Mouse (Mus musculus) heart, embryonic 14.5 days (tissue): Measurements from ENCODE around the gene Cfap206. TPM values are rescaled to one million over a fixed set of nuclear protein-coding genes. Genes with fewer than 3 reads are reported as not detected.

ENCODE experiments used
- ATAC-seq: fragments of 200-750 bp; cut with Nextera tagmentation; 2 replicates; pipeline ENCODE4 v1.8.0; 2017; ENCODE audit warnings: low read depth, moderate TSS enrichment; ENCODE audit not compliant: insufficient number of reproducible peaks, insufficient read depth, low FRiP score
- H3K27ac ChIP-seq, 2 experiments: fragments of 200-500 bp in 1 of 2; fragments of 300-500 bp in 1 of 2; sonication (generic) in 1 of 2; replicated peaks in 1 of 2; 2 replicates each; pipeline ENCODE4 v1.5.1; 2012 to 2014; ENCODE audit warnings: low read depth in 2 of 2, low read length in 2 of 2, control low read depth in 1 of 2, mild to moderate bottlenecking in 1 of 2, mixed read lengths in 1 of 2; ENCODE audit not compliant: control insufficient read depth in 1 of 2, insufficient read depth in 1 of 2
- H3K27me3 ChIP-seq: fragments of 300-500 bp; sonication (generic); 2 replicates; pipeline ENCODE4 v1.6.1; 2014; ENCODE audit warnings: mild to moderate bottlenecking, low read length, control low read depth; ENCODE audit not compliant: control insufficient read depth, insufficient read depth
- H3K36me3 ChIP-seq: fragments of 300-500 bp; sonication (generic); 2 replicates; pipeline ENCODE4 v1.6.1; 2014; ENCODE audit warnings: mild to moderate bottlenecking, control low read depth, low read length, mixed read lengths; ENCODE audit not compliant: control insufficient read depth, insufficient read depth
- H3K4me1 ChIP-seq, 2 experiments: fragments of 200-500 bp in 1 of 2; fragments of 300-500 bp in 1 of 2; sonication (generic) in 1 of 2; 2 replicates each; pipeline ENCODE4 v1.6.1; 2012 to 2014; ENCODE audit warnings: low read length in 2 of 2, control low read depth in 1 of 2, mixed read lengths in 1 of 2; ENCODE audit not compliant: control insufficient read depth in 2 of 2, insufficient read depth in 2 of 2
- H3K4me2 ChIP-seq: fragments of 300-500 bp; sonication (generic); 2 replicates; pipeline ENCODE4 v1.6.1; 2014; ENCODE audit warnings: mild to moderate bottlenecking, low read length
- H3K4me3 ChIP-seq, 2 experiments: fragments of 200-500 bp in 1 of 2; fragments of 300-500 bp in 1 of 2; sonication (generic) in 1 of 2; 2 replicates each; pipeline ENCODE4 v1.5.1; 2012 to 2014; ENCODE audit warnings: low read length in 2 of 2, mild to moderate bottlenecking in 2 of 2, control low read depth in 1 of 2, low read depth in 1 of 2, moderate library complexity in 1 of 2; ENCODE audit not compliant: control insufficient read depth in 1 of 2, insufficient read depth in 1 of 2
- H3K9ac ChIP-seq: fragments of 300-500 bp; sonication (generic); 2 replicates; pipeline ENCODE4 v1.6.1; 2014; ENCODE audit warnings: mild to moderate bottlenecking, low read length
- H3K9me3 ChIP-seq: fragments of 300-500 bp; sonication (generic); 2 replicates; pipeline ENCODE4 v1.6.1; 2016; ENCODE audit warnings: low read length, control low read depth; ENCODE audit not compliant: control insufficient read depth
- WGBS: fragments of 180-500 bp; shearing (Covaris S2); extraction: QIAGEN DNeasy Blood & Tissue Kit; methylation state at CpG from one replicate; pipeline ENCODE4 v1.1.7; 2014; 5-methylcytosine and 5-hydroxymethylcytosine counted together
- polyA plus RNA-seq: library from polyadenylated mRNA; unstranded; fragments of >200 nt; fragmentation: Nextera tagmentation; extraction: Ambion mirVana; gene quantifications from 2 replicates; pipeline ENCODE4 v1.2.1, GENCODE M21; 2014

Gene Cfap206
- polyA plus RNA-seq, 1 experiment from 2014 or later: 0.38 TPM

DNA sequence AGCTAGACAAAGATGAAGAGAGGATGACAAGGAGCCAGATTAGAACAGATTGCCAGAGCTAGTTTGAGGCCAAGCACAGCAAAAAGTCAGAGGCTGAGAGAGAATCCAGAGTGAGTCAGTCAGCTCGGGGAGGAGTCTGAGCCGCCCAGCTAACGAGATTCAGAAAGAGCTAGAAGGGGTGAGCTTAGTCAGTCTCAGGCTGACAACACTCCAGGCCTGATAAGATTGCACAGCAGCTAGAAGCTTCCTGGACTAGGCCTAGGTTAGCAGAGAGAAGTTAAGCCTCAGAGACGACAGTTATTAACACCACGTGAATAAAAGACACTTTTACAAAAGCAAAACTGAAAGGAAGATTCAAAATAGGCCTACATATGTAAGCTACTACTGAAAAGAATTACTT is 62.1 kb downstream of the Cfap206 start:
- Histone ChIP-seq H3K27ac (no peak overlapping the region), H3K4me1 (no peaks in the 10 kb centered on the region), H3K9ac (no peak overlapping the region), H3K36me3 (peaks cover 72% of the 10 kb centered on the region), H3K4me2 (no peak overlapping the region), H3K4me3 (no peak overlapping the region), H3K27me3 (no peaks in the 10 kb centered on the region), H3K9me3 (no peaks in the 10 kb centered on the region)
- WGBS: 73% methylated on average over 5 of the region's 5 CpGs
- no peak for ATAC-seq

DNA sequence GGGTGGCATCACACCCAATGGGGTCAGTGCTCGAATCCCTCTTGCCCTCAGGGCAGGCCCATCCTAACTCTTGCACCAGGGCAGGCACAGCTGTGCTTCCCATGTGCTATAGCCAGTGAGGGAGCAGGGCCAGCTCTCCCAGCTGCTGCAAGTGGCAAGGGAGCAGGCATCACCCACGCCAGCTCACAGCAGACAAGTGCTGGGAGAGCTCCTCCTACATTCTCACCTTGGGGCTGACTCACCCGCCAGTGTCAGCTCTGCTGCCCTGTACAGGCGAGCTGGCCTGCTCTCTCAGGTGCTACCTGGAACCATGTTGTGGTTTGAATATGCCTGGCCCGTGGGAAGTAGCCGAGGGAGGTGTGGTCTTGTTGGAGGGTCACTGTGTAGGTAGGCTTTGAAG is 68.1 kb downstream of the Cfap206 start:
- no peak for ATAC-seq
- no peak overlapping the region for H3K4me3 ChIP-seq
- no peak overlapping the region for H3K4me2 ChIP-seq
- 83% methylated on average over 6 of the region's 6 CpGs for WGBS
- no peak overlapping the region for H3K9ac ChIP-seq
- no peaks in the 10 kb centered on the region for H3K4me1 ChIP-seq
- H3K27me3 ChIP-seq: no peaks in the 10 kb centered on the region
- peaks cover 96% of the 10 kb centered on the region for H3K36me3 ChIP-seq
- H3K27ac ChIP-seq: no peak overlapping the region
- no peaks in the 10 kb centered on the region for H3K9me3 ChIP-seq

DNA sequence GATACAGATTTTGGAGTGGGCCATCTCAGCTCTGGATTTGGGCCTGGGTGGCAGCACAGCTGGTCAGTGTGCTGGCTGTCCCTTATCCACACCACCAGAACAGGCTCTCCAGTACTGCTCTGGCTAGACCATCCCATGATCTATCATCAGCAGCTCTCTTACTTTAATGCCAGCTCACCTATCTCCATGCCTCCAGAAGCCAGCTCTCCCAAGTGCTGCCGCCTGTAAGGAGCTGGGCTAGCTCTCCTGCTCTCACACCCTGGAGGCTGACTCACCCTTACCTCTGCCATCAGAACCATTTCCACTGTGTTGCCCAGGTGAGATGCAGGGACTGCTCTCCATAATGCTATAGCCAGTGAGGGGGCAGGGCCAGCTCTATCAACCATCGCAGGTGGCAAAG is 68.5 kb downstream of the Cfap206 start:
- peaks cover 96% of the 10 kb centered on the region for H3K36me3 ChIP-seq

DNA sequence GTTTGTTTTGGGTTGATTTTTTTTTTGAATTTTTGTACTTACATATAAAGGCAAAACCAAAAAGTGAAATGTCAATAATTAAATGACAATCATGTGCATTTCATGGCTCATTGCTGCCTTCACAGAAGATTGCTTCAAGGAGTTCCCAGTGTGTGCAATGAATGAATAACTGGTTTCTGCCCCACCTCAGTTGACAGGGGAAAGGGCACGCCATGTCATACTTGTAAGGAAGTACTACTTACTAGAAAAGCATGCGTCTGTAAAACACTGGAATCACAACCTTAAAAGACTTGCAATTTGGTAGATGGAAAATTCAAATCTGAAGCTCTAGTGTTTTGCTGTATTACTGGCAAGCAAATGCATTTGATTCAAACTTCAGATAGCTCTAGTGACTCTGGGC is 71.0 kb downstream of the Cfap206 start:
- H3K36me3 ChIP-seq: peaks cover 98% of the 10 kb centered on the region
- ATAC-seq: no peak
- no peak overlapping the region for H3K4me3 ChIP-seq
- H3K4me2 ChIP-seq: no peak overlapping the region
- H3K27ac ChIP-seq: no peak overlapping the region
- no peaks in the 10 kb centered on the region for H3K4me1 ChIP-seq
- WGBS: 90% methylated on average over 2 of the region's 2 CpGs
- no peak overlapping the region for H3K9ac ChIP-seq
- H3K9me3 ChIP-seq: no peaks in the 10 kb centered on the region
- H3K27me3 ChIP-seq: no peaks in the 10 kb centered on the region

More for the DNA sequence above, 68.5 kb downstream of the Cfap206 start:
- WGBS: 96% methylated on average over 2 of the region's 2 CpGs
- Histone ChIP-seq H3K4me1 (no peaks in the 10 kb centered on the region), H3K4me3 (no peak overlapping the region), H3K9ac (no peak overlapping the region), H3K9me3 (no peaks in the 10 kb centered on the region), H3K27ac (no peak overlapping the region), H3K4me2 (no peak overlapping the region), H3K27me3 (no peaks in the 10 kb centered on the region)
- no peak for ATAC-seq

DNA sequence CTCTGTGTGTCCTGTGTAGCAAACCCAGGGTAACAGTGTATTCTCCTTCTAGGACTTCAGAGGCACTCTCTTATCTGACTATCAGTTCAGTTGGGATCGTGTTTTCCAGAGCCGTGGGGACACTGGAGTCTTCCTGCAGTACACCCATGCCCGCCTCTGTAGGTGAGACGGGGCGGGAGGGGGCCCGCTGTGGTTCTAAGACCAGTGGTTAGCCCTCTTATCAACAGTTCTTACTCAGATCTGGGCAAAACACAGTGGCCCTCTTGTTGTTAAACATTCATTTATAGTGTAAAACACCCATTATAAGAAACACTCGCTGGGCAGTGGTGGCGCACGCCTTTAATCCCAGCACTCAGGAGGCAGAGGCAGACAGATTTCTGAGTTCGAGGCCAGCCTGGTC is 73.9 kb downstream of the Cfap206 start:
- H3K4me1 ChIP-seq: no peaks in the 10 kb centered on the region
- H3K4me3 ChIP-seq: no peak overlapping the region
- H3K36me3 ChIP-seq: peaks cover 96% of the 10 kb centered on the region
- ATAC-seq: no peak
- no peaks in the 10 kb centered on the region for H3K9me3 ChIP-seq
- H3K27ac ChIP-seq: no peak overlapping the region
- WGBS: 90% methylated on average over 10 of the region's 10 CpGs
- H3K9ac ChIP-seq: no peak overlapping the region
- no peak overlapping the region for H3K4me2 ChIP-seq
- no peaks in the 10 kb centered on the region for H3K27me3 ChIP-seq

DNA sequence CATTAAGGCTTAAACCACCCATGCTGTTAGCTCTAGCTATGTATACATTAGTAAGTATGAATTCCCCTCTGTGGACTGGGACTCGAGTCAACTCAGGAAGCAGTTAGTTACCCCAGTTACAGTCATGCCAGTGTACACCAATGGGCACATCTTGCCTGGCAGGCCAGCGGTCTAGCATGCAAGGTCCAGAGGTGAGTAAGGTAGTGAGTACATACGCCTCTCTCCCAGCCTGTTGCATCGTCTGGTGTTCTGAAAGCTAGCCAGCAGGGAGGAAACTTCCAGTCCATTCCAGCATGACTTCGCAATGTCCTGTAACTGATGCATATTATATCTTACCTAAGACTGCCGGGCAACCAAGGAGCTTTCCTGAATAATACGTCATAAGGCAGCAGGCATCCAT is 76.8 kb downstream of the Cfap206 start:
- no peak overlapping the region for H3K4me3 ChIP-seq
- H3K4me1 ChIP-seq: no peaks in the 10 kb centered on the region
- H3K4me2 ChIP-seq: no peak overlapping the region
- no peak for ATAC-seq
- H3K36me3 ChIP-seq: peaks cover 86% of the 10 kb centered on the region
- H3K27ac ChIP-seq: no peak overlapping the region
- no peaks in the 10 kb centered on the region for H3K27me3 ChIP-seq
- 94% methylated on average over 7 of the region's 7 CpGs for WGBS
- no peaks in the 10 kb centered on the region for H3K9me3 ChIP-seq
- H3K9ac ChIP-seq: no peak overlapping the region

DNA sequence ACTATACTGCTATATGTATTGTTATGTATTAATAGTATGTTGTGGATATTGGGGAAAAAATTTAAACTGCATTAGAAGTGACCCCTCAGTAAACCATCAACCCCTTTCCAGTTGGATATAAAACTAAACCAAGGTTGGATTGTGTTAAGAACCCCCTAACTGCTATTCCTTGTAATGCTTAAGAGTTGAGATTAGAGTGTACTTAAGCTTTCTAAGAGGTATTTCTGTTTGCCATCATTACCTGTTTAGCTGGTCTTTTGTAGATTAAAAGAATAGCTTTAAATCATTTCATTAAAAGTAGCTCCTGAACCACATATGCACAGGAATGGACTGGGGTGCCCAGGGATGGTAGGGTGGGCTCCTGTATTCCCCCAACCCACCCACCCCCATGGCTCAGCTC is 85.2 kb downstream of the Cfap206 start:
- H3K4me3 ChIP-seq: no peak overlapping the region
- H3K27me3 ChIP-seq: no peaks in the 10 kb centered on the region
- no peak overlapping the region for H3K9ac ChIP-seq
- H3K9me3 ChIP-seq: no peaks in the 10 kb centered on the region
- H3K27ac ChIP-seq: no peak overlapping the region
- no peak overlapping the region for H3K4me2 ChIP-seq
- ATAC-seq: no peak
- H3K36me3 ChIP-seq: peaks cover 70% of the 10 kb centered on the region
- no peaks in the 10 kb centered on the region for H3K4me1 ChIP-seq

DNA sequence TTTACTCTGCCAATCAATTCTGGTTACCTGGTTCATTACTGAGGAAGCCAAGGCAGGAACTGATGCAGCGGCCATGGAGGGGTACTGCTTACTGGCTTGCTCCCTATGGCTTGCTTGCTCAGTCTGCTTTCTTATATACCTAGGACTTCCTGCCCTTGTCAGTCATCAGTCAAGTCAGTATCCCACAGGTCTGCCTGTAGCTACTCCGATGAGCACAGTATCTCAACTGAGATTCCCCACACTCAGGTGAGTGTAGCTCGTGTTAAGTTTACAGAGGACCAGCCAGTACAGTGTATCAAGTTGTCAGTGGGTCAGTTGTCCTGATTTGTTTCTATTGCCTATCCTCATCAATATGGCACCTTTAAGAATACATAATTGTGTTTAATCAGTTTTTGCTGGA is 89.3 kb downstream of the Cfap206 start:
- peaks cover 52% of the 10 kb centered on the region for H3K36me3 ChIP-seq
- H3K27ac ChIP-seq: no peak overlapping the region
- H3K4me1 ChIP-seq: no peaks in the 10 kb centered on the region
- H3K4me2 ChIP-seq: no peak overlapping the region
- H3K27me3 ChIP-seq: no peaks in the 10 kb centered on the region
- H3K9me3 ChIP-seq: no peaks in the 10 kb centered on the region
- no peak overlapping the region for H3K4me3 ChIP-seq
- H3K9ac ChIP-seq: no peak overlapping the region
- ATAC-seq: no peak
- 97% methylated on average over 3 of the region's 3 CpGs for WGBS
